Mouse (Mus musculus) myocyte (in vitro differentiated cells): ENCODE data around the gene Rps6kb1. TPM values are rescaled to one million over a fixed set of nuclear protein-coding genes. Genes with fewer than 3 reads are reported as not detected.

ENCODE experiments used
- H3K27me3 ChIP-seq: one replicate; pipeline ENCODE4 v1.6.1; 2011; ENCODE audit not compliant: control insufficient read depth, insufficient read depth, insufficient read length
- H3K36me3 ChIP-seq: one replicate; pipeline ENCODE4 v1.6.1; 2011; ENCODE audit not compliant: control insufficient read depth, insufficient read depth
- H3K4me2 ChIP-seq: one replicate; pipeline ENCODE4 v1.6.1; 2011; ENCODE audit warnings: low read depth, control low read depth
- H3K4me3 ChIP-seq: one replicate; pipeline ENCODE4 v1.5.1; 2011; ENCODE audit warnings: mild to moderate bottlenecking, control low read depth, moderate library complexity
- H3K79me2 ChIP-seq: one replicate; pipeline ENCODE4 v1.6.1; 2011; ENCODE audit not compliant: control insufficient read depth, insufficient read depth
- H3ac ChIP-seq: one replicate; pipeline ENCODE4 v1.6.1; 2011; ENCODE audit not compliant: control insufficient read depth, insufficient read length
- CEBPB ChIP-seq: IDR thresholded peaks from 2 replicates; pipeline ENCODE4 v1.6.1; 2011; ENCODE audit warnings: mild to moderate bottlenecking, moderate library complexity; ENCODE audit not compliant: poor library complexity, insufficient read depth, severe bottlenecking
- E2F4 ChIP-seq: IDR thresholded peaks from one replicate; pipeline ENCODE4 v1.6.1; 2011; ENCODE audit warnings: mild to moderate bottlenecking, control low read depth, moderate library complexity; ENCODE audit not compliant: insufficient read depth
- MAX ChIP-seq: IDR thresholded peaks from one replicate; pipeline ENCODE4 v1.6.1; 2011; ENCODE audit warnings: low read depth, mild to moderate bottlenecking, control low read depth
- MYOD1 ChIP-seq, 3 experiments: IDR thresholded peaks; one replicate each; pipeline ENCODE4 v1.6.1; 2011; ENCODE audit warnings: control low read depth in 2 of 3, low read depth in 2 of 3, mild to moderate bottlenecking in 2 of 3, moderate library complexity in 1 of 3; ENCODE audit not compliant: insufficient read length in 2 of 3, control insufficient read depth in 1 of 3
- MYOG ChIP-seq, 3 experiments: IDR thresholded peaks; one replicate each; pipeline ENCODE4 v1.6.1; 2011; ENCODE audit warnings: control low read depth in 2 of 3, low read depth in 2 of 3, mild to moderate bottlenecking in 2 of 3; ENCODE audit not compliant: insufficient read length in 2 of 3, control insufficient read depth in 1 of 3, insufficient read depth in 1 of 3
- POLR2A ChIP-seq: IDR thresholded peaks from one replicate; pipeline ENCODE4 v1.6.1; 2011; ENCODE audit warnings: low read depth, mild to moderate bottlenecking, control low read depth, moderate library complexity; ENCODE audit not compliant: insufficient read length
- POLR2AphosphoS2 ChIP-seq: IDR thresholded peaks from one replicate; pipeline ENCODE4 v1.6.1; 2011; ENCODE audit warnings: low read depth, control low read depth; ENCODE audit not compliant: insufficient read length
- REST ChIP-seq: IDR thresholded peaks from one replicate; pipeline ENCODE4 v1.6.1; 2011; ENCODE audit warnings: mild to moderate bottlenecking, control low read depth, moderate library complexity; ENCODE audit not compliant: insufficient read depth, insufficient read length
- SRF ChIP-seq: IDR thresholded peaks from one replicate; pipeline ENCODE4 v1.6.1; 2011; ENCODE audit warnings: low read depth; ENCODE audit not compliant: control insufficient read depth, insufficient read length
- TCF12 ChIP-seq: IDR thresholded peaks from one replicate; pipeline ENCODE4 v1.6.1; 2011; ENCODE audit warnings: mild to moderate bottlenecking, control low read depth; ENCODE audit not compliant: poor library complexity, insufficient read depth, severe bottlenecking
- TCF3 ChIP-seq: IDR thresholded peaks from one replicate; pipeline ENCODE4 v1.6.1; 2011; ENCODE audit warnings: low read depth, control low read depth; ENCODE audit not compliant: insufficient read length
- USF1 ChIP-seq: IDR thresholded peaks from one replicate; pipeline ENCODE4 v1.6.1; 2011; ENCODE audit warnings: low read depth, mild to moderate bottlenecking, control low read depth, moderate library complexity
- polyA plus RNA-seq: library from polyadenylated mRNA; unstranded; fragments of >200 nt; fragmentation: generic; extraction: Trizol; gene quantifications from one replicate; pipeline ENCODE4 v1.2.1, GENCODE M21; 2012; ENCODE audit warnings: missing spikeins

Gene Rps6kb1
- polyA plus RNA-seq, 1 experiment, result 13.0 TPM

DNA sequence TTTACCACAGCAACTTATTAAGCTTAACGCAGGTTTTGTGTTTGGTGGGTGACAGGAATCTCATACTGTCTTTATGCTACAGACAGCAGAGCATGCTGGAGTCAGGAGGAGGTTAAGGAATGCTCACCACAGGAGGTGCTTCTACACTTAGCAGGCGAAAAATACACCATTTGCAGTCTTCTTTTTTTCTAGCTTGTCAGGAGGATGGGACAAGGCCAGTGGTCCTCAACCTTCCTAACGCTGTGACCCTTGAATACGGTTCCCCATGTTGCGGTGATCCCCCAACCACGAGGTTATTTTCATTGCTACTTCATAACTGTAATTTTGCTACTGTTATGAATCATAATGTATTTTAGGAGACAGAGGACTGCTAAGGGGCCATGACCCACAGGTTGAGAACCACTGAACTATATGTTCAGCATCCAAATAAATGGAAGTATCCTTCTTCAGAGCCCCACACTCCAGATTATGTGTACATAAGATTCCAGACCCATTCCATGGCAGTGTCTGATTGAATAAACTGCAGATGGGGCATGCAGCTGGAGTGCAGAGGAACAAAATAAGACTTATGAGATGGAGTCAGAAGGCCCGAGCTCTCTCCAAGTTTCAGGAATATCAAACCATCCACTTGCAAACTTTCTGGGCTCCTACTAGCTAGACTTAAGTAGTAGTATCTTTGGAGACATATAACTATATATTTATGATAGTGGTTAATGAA is 38.1 kb upstream of the Rps6kb1 start:
- no peak overlapping the region for H3ac ChIP-seq
- H3K4me3 ChIP-seq, result peak overlapping the region; percentile 93
- H3K79me2 ChIP-seq, result peaks cover 45% of the 10 kb centered on the region
- TF ChIP-seq TCF12, result no peak
- no peak for TF ChIP-seq MAX
- TF ChIP-seq POLR2AphosphoS2, result peak; percentile 81
- no peak for TF ChIP-seq REST
- peak; percentile 46 for TF ChIP-seq POLR2A
- H3K36me3 ChIP-seq, result peaks cover 35% of the 10 kb centered on the region
- peak overlapping the region; percentile 92 for H3K4me2 ChIP-seq
- H3K27me3 ChIP-seq, result no peaks in the 10 kb centered on the region

GRCm38 (mm10) chr11:86581943-86582542 is 37.4 kb upstream of the Rps6kb1 start:
- Histone ChIP-seq H3K79me2 (peaks cover 45% of the 10 kb centered on the region), H3K36me3 (peaks cover 35% of the 10 kb centered on the region), H3K4me2 (peak overlapping the region; percentile 92), H3ac (no peak overlapping the region), H3K4me3 (peak overlapping the region; percentile 93), H3K27me3 (no peaks in the 10 kb centered on the region)
- TF ChIP-seq MAX (no peak), REST (no peak), MYOD1 (IDR thresholded peaks at IDR 0.05; ENCODE audit: control insufficient read depth in 1 of 3, insufficient read length in 2 of 3, low read depth in 2 of 3) (peak in 1 of 3 experiments; percentile 13), TCF3 (no peak), MYOG (IDR thresholded peaks at IDR 0.05; ENCODE audit: control insufficient read depth in 1 of 3, insufficient read depth in 1 of 3, insufficient read length in 2 of 3, low read depth in 2 of 3) (no peak), USF1 (no peak), POLR2AphosphoS2 (peak; percentile 99), TCF12 (no peak), CEBPB (0 out of 2 replicates have a peak, but pooled peaks have one; percentile 35), SRF (no peak), POLR2A (peak; percentile 61), E2F4 (peak; percentile 8)

DNA sequence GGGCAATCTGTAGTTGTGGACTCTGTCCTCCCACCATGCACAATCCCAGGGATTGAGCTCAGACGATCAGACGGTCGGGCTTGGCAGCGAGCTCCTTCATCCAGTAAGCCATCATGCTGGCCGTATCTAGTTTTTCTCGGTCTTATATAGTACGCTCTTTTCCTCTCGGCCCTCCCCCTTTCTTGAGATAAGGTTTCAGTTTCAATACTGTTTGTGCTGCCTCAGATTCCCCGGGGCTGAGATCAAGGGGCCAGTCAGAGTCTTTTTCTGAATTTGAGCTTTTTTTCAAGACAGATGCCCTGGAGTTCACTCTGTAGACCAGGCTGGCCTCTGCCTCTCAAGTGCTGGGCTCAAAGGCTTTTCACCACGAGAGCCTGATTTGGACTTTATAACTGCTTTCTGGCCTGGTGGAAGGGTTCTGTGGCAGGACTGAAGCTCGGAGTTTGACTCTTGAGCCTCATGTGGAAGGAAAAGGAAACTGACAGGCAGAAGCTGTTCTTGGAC is 36.7 kb upstream of the Rps6kb1 start:
- TF ChIP-seq USF1 (no peak), POLR2AphosphoS2 (peak; percentile 99), POLR2A (peak; percentile 92), TCF12 (no peak), MYOD1 (IDR thresholded peaks at IDR 0.05; ENCODE audit: control insufficient read depth in 1 of 3, insufficient read length in 2 of 3, low read depth in 2 of 3) (no peak)
- H3ac ChIP-seq, result no peak overlapping the region
- H3K79me2 ChIP-seq, result peaks cover 43% of the 10 kb centered on the region
- no peaks in the 10 kb centered on the region for H3K27me3 ChIP-seq
- peaks cover 35% of the 10 kb centered on the region for H3K36me3 ChIP-seq
- H3K4me2 ChIP-seq, result peak overlapping the region; percentile 92
- peak overlapping the region; percentile 93 for H3K4me3 ChIP-seq

DNA sequence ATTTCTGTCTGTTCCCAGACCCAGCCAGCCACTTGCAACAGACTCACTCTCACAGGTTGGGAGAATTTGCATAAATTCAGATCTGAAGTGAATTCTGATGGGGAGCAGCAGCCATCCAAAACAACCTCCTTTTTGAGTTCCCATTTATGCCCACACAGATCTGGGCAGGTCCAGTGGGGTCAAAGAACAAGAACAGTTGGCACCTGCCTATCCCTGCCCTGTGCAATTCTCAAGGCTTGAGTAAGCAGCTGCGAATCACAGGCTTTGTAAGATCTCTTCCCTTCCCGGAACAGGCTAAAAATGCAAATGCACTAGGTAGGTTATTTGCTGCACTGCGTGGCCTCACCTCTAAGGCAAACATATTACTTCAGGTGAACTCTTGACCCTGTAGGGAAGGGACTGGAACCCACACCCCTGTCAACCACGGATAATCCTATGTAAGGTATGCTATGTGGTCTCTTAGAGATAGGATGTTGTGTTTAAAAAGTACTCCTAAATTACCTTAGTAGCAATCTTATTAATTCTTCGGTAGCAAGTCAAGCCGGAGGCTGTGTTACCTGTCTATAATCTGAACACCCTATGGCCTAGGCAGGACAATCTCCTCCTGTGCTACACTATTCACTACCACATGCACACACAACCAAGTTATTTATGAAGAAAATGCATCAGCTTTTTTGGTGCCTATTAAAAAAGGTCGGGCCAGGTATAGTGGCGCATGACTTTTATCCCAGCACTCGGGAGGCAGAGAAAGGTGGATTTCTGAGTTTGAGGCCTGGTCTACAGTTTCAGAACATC is 35.9 kb upstream of the Rps6kb1 start:
- H3K79me2 ChIP-seq, result peaks cover 36% of the 10 kb centered on the region
- peak overlapping the region; percentile 93 for H3K4me3 ChIP-seq
- peaks cover 32% of the 10 kb centered on the region for H3K36me3 ChIP-seq
- H3K27me3 ChIP-seq, result no peaks in the 10 kb centered on the region
- H3ac ChIP-seq, result no peak overlapping the region
- H3K4me2 ChIP-seq, result peak overlapping the region; percentile 92
- TF ChIP-seq CEBPB (no peak), REST (no peak), MAX (no peak), SRF (peak; percentile 38), E2F4 (no peak), MYOD1 (IDR thresholded peaks at IDR 0.05; ENCODE audit: control insufficient read depth in 1 of 3, insufficient read length in 2 of 3, low read depth in 2 of 3) (peak in 2 of 3 experiments; percentile 73 to 74), TCF12 (no peak), TCF3 (no peak), POLR2AphosphoS2 (peak; percentile 88), POLR2A (peak; percentile 56), USF1 (no peak), MYOG (IDR thresholded peaks at IDR 0.05; ENCODE audit: control insufficient read depth in 1 of 3, insufficient read depth in 1 of 3, insufficient read length in 2 of 3, low read depth in 2 of 3) (peak in 2 of 3 experiments; percentile 16 to 76)
